Mouse (Mus musculus) urinary bladder, adult 2 months (tissue): ENCODE data around the gene Gm29609. TPM values are rescaled to one million over a fixed set of nuclear protein-coding genes. Genes with fewer than 3 reads are reported as not detected.

Experiments used
- DNase-seq: peaks from one replicate; pipeline ENCODE4 v3.0.0; 2022; ENCODE audit warnings: low spot score
- polyA plus RNA-seq: library from polyadenylated mRNA; depleted of rRNA; stranded (reverse); fragments of >200 nt; gene quantifications from 2 replicates; pipeline ENCODE4 v1.2.3, GENCODE M21; 2012

The Gm29609 gene
- polyA plus RNA-seq, 1 experiment, result 1.5 TPM

GRCm38 (mm10) chr5:31198170-31198569, 18.5 kb upstream of the Gm29609 start:
- no peak for DNase-seq

GRCm38 (mm10) chr5:31197072-31197471, 17.4 kb upstream of the Gm29609 start:
- no peak for DNase-seq

DNA sequence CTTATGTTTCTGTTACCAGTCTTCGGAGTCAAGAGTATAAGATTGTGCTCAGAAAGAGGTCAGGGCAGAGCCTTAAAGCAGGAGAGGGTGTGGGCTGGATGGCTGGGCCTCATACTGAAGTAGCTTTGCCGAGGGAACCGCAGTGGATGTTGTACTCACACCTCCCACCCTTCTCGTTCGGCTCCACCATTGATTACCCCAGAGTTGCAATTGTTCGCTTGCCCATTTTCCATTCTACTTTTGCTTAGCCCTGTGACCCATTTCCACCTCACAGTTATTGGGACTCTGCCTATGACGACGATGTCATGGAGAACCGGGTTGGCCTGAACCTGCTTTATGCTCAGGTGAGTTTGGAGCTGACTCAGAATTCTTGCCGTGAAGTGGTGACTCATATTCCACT, 16.5 kb upstream of the Gm29609 start:
- no peak for DNase-seq

DNA sequence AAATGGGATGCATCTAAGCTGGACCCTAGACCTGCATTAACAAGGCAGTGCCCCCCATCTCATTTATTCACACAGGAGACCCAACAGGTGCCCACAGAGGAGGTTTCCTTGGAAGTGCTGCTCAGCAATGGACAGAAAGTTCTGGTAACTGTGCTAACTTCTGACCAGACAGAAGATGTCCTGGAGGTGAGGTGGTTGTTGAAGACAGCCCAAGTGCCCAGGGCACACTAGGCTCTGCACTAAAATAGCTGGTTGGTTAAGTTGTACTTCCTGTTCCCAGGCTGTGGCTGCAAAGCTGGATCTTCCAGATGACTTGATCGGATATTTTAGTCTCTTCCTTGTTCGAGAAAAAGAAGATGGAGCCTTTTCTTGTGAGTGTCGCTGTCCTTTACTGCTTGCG, 16.0 kb upstream of the Gm29609 start:
- DNase-seq, result no peak

DNA sequence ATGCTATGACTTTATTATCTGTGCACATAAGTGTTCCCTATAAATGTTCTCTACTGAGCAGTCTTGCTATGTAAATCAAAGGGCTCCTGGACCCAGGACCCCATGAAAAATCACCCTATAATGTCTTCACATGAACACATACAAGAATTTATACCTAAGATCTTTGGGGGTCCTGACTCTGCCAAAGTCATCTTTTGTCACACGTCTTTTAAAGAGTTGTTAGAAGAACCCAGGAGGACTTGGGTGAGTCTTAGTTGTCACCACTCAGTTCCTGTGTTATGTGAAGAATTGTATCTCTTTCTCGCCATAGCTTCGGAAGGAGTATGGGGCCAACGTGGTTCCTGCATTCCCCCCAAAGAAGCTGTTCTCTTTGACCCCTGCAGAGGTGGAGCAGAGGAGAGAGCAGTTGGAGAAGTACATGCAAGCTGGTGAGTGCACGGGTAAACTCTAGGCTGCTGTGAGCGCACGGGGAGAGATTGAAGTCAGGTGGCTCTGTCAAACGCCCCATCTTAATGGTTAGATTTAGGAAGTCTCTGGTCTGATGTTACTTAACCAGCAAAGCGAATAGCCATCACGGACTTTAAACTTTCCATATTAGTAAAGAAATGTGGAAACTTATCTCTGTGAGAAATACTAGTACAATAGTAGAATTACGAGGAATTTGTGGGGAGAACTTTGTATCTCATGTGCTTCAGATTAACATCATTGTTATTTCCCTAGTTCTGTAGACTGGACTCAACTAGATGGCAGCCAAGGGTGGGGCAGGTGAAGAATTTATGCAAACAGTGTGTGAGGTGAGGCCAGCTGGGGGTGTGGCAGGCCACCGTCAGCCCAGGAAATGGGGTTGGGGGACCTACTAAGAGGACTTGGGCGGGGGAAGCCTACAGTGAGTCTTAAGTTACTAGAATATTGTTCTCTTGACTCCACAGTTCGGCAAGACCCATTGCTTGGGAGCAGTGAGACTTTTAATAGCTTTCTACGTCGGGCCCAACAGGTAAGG, 15.1 kb upstream of the Gm29609 start:
- DNase-seq, result no peak

DNA sequence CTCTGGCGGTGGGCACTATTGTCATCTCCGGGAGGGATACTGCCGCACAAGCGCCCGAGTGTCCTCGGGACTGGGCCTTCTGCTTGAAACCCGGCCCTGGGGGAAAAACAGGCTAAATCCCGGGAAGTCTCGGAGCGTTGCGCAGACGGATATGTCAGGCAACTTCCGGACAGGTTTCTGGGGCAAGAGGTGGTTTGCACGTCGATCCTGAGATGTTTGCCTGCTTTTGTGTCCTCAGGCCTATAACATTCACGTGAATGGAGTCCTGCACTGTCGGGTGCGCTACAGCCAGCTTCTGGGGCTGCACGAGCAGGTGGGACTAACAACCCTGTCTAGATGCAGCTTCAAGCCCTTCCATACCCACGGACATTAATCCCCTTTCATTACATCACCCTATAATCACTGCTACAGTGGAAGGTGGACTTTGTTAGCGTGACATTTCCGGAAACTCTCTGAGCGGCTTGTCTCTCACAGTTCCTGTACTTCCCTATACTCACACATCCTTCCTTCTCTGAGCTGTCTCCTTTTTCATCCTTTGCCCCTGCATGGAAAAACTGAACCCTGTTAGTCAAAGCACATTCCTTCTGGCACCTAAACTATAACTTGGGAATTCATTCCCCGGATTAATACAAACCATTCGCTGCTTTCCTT, 14.0 kb upstream of the Gm29609 start:
- no peak for DNase-seq

DNA sequence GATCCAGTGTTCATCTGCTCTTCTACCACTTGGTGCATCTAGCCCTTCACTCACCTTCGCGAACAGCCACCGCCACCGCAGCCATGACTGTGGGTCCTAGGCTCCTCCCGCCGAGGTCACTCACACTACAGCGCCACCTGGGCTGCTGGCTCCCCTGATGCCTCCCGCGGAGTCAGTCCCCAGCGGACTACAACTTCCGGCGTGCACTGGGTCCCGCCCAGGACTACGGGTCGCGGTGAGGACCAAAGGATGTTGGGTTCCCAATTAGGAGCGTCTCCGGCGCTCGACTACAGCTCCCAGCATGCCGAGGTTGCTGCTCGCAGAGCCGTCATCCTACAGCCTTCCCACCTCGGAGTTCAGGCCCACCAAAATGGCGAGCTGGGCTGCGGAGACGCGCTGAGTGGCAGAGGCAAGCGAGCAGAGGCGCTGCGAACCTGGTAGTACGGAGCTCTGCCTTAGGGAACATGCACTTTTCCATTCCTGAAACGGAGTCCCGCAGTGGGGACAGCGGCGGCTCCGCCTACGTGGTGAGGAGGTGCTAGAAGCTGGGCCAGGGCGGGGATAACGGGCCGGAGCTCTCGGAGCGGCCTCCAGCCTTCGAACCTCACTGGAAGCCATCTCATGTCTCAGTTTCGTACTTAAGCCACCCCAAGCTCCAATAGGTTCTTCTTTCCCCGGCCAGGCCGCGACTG, 13.4 kb upstream of the Gm29609 start, which contains the start of the genes Snx17 and Eif2b4:
TSS of gene Snx17 (plus strand) at position 289 of the 692 bp plus-strand sequence.
TSS of gene Eif2b4 (minus strand) at position 492 of the 692 bp plus-strand sequence.
- DNase-seq, result peak; percentile 99

DNA sequence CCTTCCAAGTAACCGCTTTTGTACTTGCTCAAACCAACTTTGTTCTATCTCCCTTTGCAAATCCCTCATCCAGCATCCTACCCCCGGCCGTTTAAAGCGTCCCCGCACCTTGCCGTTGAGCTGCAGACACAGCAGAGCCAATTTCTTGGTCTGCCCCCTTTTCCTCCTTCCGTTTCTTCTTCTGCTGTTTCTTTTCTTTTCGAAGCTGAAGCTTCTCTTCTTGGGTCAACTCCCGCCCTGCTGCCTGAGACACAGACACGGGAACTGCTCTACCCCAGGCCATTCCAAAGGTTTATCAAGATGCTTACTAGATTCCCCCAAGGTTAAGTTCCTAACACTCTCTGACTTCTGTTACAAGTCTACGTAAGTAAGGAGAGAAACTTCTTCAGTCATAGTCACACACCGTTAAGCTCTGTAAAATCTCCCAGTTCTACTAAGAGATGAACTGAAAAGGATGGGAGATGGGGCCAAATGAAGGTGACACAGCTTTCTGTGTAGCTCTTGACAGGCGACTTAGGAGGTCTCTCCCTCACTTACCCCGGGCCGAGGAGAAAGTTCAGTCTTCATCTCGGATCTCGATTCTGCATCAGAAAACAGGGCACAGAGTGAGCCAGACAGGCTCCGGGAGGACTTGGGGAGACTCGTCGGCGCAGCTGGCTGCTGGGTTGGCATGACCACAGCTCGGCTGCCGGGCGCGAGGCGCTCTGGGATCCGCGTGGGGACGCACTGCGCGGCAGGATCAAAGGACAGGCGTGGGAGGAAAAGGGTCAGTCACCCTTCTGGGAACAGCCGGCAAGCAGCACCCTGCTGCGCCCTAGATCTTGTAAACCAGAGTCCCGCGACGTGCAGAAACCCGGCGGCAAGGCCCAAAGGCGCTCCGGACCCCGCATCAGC, 12.6 kb upstream of the Gm29609 start:
- DNase-seq, result no peak

DNA sequence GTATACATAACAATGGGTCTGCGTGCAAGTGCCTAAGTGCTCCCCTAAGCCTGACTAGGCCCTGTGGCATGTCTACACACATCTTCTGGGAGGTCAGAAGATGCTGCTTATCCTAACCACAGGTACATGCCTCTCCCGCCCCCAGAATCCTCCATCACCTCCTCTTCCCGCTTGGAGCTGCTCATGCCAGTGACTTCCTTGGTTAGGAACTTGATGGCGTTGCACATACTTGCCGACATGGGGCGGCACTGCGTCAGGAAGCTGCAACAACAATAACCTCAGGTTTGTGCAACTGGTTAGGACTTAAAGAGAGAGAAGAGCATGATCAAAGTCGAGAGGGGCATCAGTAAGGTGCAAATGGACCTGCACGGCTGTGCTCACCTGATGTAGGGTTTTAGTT, 10.5 kb upstream of the Gm29609 start:
- DNase-seq, result no peak

DNA sequence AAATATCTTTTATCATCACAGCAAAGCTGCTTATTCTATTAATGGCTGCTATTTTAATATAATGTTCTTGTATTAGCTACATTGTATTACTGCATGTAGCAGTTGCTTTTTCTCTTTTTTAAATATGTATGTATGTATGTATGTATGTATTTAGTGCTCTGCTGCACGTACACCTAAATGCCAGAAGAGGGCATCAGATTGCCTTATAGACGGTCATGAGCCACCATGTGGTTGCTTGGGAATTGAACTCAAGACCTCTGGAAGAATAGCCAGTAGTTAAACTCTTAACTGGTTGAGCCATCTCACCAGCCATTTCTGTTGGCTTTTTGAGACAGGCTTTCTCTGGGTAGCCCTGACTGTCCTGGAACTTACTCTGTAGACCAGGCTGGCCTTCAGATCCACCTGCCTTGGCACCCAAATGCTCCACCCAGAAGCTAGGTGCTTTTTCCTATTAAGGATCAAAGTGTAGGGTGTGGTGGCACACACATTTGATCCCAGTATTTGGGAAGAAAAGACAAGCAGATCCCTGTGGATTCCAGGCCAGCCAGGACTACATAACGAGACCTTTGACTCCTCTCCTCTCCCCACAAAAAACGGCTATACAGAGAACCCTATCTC, 8.6 kb upstream of the Gm29609 start:
- DNase-seq, result no peak

GRCm38 (mm10) chr5:31183678-31184077, 4.0 kb upstream of the Gm29609 start:
- no peak for DNase-seq

DNA sequence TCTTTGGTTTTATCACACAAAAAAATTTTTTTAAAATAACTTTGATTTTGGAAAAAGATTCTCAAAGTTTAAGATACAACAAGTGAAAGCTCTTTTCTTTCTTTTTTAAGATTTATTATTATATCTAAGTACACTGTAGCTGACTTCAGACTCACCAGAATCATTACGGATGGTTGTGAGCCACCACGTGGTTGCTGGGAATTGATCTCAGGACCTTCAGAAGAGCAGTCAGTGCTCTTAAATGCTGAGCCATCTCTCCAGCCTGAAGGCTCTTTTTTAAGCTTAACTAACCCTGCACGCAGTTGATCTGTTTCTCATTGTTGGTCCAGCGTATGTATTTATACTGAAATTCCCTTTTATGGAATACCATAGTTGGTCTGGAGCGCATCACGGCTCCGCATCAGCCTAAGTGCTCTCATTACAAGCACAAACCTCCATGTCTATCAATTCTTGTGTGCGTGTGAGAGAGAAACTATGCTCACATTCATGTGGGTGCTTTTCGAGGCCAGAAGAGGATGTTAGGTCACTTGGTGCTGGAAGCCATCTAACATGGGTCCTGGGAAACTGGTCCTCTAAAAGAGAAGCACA, 1.6 kb upstream of the Gm29609 start:
- DNase-seq, result no peak

- no peak for DNase-seq
Measured at GRCm38 (mm10) chr5:31179301-31179765, 378 bp downstream of the Gm29609 start.

DNA sequence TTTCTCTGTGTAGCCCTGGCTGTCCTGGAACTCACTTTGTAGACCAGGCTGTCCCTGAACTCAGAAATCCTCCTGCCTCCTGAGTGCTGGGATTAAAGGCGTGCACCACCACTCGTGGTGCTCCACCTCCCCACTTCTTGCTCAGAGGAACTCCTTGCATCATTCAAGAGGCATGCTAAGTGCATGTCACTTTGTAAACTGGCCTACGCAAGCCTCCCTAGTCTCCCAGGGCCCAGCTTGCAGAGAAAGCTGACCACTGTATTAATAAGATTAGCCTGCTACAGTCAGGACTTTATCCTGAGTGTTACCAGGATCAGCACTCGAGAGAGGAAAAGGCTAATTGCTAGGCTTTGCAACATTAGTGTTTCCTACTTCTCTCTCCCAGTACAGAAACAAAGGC, 11.1 kb downstream of the Gm29609 start:
- no peak for DNase-seq

DNA sequence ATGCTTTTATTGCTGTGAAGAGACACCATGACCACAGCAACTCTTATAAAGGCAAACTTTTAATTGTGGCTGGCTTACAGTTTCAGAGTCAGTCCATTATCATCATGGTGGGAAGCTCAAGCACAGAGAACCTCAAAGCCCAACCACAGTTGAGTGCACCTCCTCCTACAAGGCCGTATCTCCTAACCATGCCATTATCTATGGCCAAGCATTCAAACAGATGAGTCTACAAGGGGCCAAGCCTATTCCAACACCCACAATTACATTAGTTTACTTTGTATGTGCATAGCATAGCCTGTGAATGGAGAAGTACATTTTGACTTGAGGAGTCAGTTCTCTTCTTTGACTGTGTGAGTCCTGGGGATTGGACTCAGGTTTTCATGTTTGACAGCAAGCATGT, 14.8 kb downstream of the Gm29609 start:
- no peak for DNase-seq

DNA sequence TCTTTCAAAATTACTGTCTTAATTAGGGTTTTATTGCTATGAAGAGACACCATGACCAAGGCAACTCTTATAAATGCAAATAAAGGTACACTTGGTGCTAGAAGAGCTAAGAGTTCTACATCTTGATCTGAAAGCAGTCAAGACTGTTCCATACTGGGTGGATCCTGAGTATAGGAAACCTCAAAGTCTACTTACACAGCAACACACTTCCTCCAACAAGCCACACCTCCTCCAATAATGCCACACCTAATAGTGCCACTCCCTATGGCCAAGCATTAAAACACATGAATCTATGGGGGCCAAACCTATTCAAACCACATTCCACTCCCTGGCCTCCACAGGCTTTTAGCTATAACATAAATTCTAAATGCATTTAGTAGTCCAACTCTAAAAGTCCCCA, 17.2 kb downstream of the Gm29609 start:
- no peak for DNase-seq

GRCm38 (mm10) chr5:31154152-31154553, 25.6 kb downstream of the Gm29609 start, which contains the start of gene Mpv17:
TSS of gene Mpv17 (minus strand) at chr5:31154251.
- peak; percentile 70 for DNase-seq

GRCm38 (mm10) chr5:31153516-31154151, 26.1 kb downstream of the Gm29609 start:
- DNase-seq, result no peak

DNA sequence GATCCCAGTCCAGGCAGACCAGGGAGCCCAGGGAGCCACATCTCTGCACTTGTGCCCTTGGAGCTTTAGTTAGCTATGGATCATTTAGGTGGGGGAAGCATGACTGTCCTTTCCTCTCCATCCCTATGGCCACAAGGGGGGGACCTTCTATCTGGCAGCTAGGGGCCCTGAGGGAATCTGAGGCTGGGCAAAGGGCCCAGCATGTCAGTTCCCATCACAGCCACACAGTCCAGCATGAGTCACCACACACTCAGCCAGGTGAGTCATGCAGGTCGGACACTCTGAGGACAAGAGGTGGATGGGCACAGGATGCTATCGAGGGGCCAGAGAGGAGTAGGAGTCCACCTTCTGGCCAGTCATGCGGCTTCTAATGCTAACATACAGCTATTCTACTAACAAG, 28.0 kb downstream of the Gm29609 start:
- DNase-seq, result no peak

GRCm38 (mm10) chr5:31149781-31150180, 29.9 kb downstream of the Gm29609 start:
- no peak for DNase-seq
